Mouse (Mus musculus) urinary bladder, adult 2 months (tissue): ENCODE data around the gene H60c. TPM values are rescaled to one million over a fixed set of nuclear protein-coding genes. Genes with fewer than 3 reads are reported as not detected.
"Not testable (repeated sequence)": the region's sequence is repeated elsewhere in the genome, so short reads cannot be mapped to it uniquely, and the experiment has no call there.

Experiments
- DNase-seq: peaks from one replicate; pipeline ENCODE4 v3.0.0; 2022; ENCODE audit warnings: low spot score
- polyA plus RNA-seq: library from polyadenylated mRNA; depleted of rRNA; stranded (reverse); fragments of >200 nt; gene quantifications from 2 replicates; pipeline ENCODE4 v1.2.3, GENCODE M21; 2012; rRNA removed

The H60c gene
- 6.1 and 9.0 TPM in 2 replicates for polyA plus RNA-seq

DNA sequence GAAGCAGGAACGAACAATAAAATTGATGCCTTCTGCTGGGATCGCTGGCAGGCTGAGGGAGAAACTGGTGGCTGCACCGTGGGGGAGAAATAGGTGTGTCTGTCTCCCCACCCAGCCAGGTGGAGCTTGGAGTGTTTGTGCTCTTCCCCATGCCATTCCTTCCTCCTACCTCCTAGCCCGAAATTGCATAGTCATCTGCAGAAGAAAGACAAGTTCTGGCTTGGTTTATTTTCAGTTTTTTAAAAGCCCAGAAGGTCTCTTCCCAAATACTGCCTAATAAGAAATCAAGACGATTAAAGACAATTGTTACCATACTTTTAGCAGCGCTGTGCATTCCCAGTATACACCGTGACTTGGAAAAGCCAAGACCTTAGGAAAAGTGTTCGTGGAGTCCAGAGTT is at the start of gene H60c:
Gene H60c (minus strand): TSS at position 101 of the 400 bp plus-strand sequence.
- DNase-seq = no peak

DNA sequence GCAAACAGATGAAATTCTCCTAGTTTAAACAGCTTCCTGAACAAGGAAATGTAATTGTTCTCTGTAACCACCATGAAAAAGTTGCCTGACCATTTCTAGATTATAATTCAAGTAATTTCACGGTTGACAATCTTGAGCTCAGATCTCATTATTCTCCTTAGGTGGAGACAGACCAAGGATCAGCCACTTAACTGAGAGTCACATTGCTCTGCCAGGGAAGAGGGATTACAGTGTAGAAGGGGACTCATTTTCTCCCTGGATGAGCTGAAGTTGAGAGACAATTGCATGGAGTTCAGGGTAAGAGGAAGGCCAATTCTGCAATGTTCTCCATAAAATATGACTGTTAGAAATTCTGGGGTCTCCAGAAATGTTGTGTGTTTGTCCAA is 41.2 kb upstream of the H60c start:
- DNase-seq = no peak

DNA sequence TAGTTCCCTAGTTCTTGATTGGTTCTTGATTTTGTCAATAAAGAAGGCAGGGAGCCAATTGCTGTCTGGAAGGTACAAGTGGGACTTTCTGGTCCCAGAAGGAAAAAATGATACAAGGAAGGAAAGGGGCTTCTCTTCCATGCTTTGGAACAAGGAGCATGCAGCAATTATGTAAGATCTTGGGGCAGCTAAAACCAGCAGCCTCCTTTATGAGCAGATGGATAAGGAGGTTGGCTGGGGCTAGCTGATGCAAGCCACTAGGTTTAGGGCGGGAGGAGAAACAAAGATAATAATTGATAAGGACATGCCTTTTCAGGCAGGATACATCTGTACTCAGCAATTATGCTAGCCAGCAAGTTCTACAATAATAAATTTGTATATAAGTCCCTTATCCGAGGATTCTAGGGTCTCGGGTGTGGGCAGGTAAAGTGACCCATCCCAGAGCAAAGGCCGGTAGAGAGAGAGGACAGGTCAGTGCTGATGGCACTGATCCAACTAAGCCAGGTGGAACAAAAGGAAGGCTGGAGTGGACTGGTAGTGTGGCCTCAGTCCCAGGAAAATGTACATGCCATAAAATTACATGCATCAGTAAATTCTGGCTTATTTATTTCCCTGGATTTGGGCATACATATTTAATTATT is 40.7 kb upstream of the H60c start:
- no peak for DNase-seq

DNA sequence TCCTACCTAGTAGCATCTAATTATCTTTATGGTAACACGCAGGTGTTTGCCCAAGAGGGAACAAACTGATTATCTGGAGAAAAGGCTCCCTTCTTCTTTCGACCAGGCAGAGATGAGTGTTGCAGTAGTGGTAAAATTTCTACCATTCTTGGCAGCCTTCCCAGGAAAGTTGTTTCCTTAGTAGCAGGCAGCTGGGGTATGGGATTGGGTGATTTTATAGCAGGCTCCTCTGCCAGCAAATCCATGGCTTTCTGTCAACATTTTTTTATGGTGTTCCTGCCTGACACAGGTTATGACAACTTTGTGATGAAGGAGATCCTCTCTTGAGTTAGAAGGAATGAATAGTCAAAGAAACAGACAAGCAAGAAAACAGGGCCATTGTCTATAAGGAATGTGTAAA is 40.2 kb upstream of the H60c start:
- no peak for DNase-seq

GRCm38 (mm10) chr10:3293969-3294368 is 26.4 kb upstream of the H60c start:
- no peak for DNase-seq

DNA sequence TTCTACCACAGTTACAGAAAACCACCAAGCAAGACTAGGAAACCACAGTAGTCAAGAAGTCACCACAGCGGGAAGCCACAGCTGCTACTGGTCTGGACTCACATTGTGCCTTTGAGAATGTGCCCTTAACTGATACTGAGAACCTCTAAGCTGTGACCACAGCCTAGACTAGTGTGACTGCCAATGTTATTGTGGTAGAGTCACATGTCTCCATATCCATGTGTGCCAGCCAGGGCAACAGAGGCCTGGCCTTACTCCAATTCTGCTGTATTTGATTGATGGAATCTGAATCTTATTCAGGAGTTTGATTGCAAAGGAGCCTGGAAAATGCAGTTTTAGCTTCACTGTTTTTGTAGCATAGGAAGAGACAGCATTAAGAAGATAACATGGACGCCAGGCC is 13.5 kb upstream of the H60c start:
- DNase-seq = no peak

GRCm38 (mm10) chr10:3274065-3274464 is 6.5 kb upstream of the H60c start:
- no peak for DNase-seq

DNA sequence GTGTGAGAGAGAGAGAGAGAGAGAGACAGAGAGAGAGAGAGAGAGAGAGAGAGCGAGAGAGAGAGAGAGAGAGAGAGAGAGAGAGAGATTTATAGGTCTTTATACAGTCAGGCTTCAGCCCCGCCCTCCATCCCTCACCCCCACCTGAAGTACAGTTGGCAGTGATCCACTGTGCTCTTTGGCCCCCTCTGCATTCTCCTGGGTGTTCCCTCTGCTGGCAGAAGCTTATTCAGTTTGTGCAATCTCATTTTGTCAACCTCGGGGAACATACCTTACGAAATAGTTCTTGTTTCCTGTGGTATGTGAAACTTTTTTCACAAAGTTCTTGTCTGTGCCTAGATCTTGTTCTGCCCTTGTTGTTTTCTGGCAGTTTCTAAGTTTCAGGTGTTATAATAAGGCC is 3.5 kb upstream of the H60c start:
- DNase-seq = no peak

GRCm38 (mm10) chr10:3266729-3267128 is 842 bp downstream of the H60c start:
- DNase-seq = no peak

DNA sequence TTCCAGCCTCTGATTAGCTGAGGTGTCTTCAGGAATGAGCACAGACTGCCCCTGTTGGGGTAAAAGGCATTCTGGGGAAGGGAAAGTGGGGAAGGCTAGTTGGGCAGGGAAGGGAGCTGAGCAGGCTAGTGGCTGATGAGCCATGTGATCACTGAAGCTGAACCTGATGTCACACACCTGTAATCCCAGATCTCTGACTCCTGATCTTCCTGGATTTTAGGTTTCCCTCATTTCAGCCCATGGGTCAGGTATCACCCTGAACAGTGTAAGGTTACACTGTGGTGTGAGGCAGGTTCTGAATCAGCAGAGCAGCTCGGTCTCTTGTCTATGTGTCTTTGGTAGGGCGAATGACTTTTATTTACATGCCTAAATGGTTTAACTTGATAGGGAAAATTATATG is 4.8 kb downstream of the H60c start:
- DNase-seq = no peak

GRCm38 (mm10) chr10:3257391-3257790 is 10.2 kb downstream of the H60c start:
- no peak for DNase-seq

GRCm38 (mm10) chr10:3238436-3238835 is 29.1 kb downstream of the H60c start:
- not testable (repeated sequence) for DNase-seq

DNA sequence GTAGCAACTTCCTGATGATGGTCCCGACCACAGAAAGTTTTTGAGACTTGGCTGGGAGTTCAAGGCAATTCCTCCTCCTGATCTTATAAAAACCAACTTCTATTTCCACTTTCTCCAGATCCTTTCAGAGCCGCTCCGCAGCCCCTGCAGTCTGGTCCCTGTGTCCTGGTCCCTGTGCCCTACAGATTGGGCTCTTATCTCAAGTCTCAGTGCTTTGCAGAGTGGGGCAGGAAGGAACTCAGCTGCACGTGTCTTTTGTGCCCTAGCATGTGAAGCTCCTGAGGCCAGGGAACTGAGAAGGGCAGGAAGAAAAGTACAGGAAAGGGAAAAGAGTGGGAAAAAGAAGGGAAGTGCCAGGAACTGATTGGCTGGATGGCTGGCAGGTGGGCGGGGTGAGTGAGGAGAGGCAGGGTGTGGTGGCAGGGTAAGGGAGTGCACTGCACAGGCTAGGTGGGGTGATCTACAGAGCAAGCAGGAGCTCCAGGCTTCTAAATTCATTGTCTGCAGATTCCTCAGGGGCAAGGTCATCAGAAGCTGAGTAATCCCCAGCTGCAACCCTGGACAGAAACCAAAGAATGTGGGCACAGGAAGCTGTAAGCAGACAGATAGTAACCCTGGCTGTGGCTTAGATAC is 30.8 kb downstream of the H60c start:
- DNase-seq = no peak

DNA sequence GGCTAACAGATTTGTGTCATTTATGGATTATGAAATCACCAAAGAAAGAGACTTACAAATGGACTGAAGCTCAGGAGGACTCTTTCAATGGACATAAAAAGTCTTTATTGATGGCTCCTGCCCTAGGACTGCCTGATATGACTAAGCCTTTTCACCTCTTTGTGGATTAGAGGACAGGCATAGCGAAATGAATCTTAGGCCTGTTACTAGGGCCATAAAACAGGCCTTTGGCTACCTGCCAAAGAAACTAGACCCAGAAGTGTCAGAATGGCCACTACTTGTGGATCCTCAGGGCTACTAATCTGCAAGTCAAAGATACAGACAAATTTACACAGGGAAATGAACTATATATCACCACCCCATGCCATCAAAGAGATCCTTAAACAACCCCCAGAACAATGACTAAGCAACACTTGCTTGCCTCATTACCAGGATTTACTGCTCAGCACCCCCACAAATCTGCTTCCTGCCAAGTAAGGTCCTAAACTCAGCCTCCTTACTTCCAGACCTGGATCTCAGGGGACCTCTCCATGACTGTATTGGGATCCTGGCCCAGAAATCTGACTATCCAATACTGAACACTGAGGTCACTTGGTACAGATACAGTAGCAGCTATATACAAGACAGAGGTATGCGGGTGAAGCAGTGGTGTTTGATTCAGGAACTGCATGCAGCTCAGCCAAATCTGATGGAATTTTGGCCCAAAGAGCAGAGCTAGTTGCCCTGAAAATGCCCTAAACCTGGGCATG is 39.0 kb downstream of the H60c start:
- DNase-seq = no peak

Other genes with a start within 250 kb of the H60c start
- gene Ppp1r14c, start 98.3 kb upstream of the H60c start, polyA plus RNA-seq = 2.3 and 2.4 TPM in 2 replicates